Comparison of ENCODE assay signal across 8 mouse cellular contexts in genomic region chr3:26333239-26333811, GRCm38 (mm10). TPM values are rescaled to one million over a fixed set of nuclear protein-coding genes. Genes with fewer than 3 reads are reported as not detected.
DNase-seq lines count a peak whose midpoint lies in the region; ATAC-seq and TF ChIP-seq lines count a peak whose summit lies in the region.

No protein-coding gene starts in this region.

- no peak overlapping the region for H3K27ac ChIP-seq in kidney, adult 2 months (ENCODE audit: insufficient read depth, low read depth, low read length)
- H3K27ac ChIP-seq in hindbrain, embryonic 15.5 days (replicated peaks) = peak overlapping the region; percentile 70
- H3K27ac ChIP-seq in limb, embryonic 14.5 days (replicated peaks; ENCODE audit: low read depth, low read length) = no peak overlapping the region

- H3K36me3 ChIP-seq in kidney, adult 2 months (ENCODE audit: control insufficient read depth, insufficient read depth, low read length) = no peaks in the 10 kb centered on the region
- no peaks in the 10 kb centered on the region for H3K36me3 ChIP-seq in hindbrain, embryonic 15.5 days
- H3K36me3 ChIP-seq in limb, embryonic 14.5 days (ENCODE audit: control insufficient read depth, insufficient read depth, low read length) = no peaks in the 10 kb centered on the region

- H3K9me3 ChIP-seq in hindbrain, embryonic 15.5 days = no peaks in the 10 kb centered on the region
- H3K9me3 ChIP-seq in limb, embryonic 14.5 days (ENCODE audit: control insufficient read depth, low read length) = no peaks in the 10 kb centered on the region

- 2% methylated on average over 41 of the region's 41 CpGs for WGBS in kidney, adult 2 months
- under 1% methylated on average over 38 of the region's 41 CpGs for WGBS in hindbrain, embryonic 15.5 days
- 0% methylated on average over 31 of the region's 41 CpGs for WGBS in limb, embryonic 14.5 days

- peak overlapping the region; percentile 53 for H3K9ac ChIP-seq in hindbrain, embryonic 15.5 days
- H3K9ac ChIP-seq in limb, embryonic 14.5 days (ENCODE audit: low read depth, low read length, severe bottlenecking) = peak overlapping the region; percentile 49

- H3K4me1 ChIP-seq in kidney, adult 2 months (ENCODE audit: control insufficient read depth, insufficient read depth, low read length) = no peaks in the 10 kb centered on the region
- peaks cover 14% of the 10 kb centered on the region for H3K4me1 ChIP-seq in hindbrain, embryonic 15.5 days (replicated peaks)
- peaks cover 5% of the 10 kb centered on the region; the same call in 1 of the 2 replicates for H3K4me1 ChIP-seq in limb, embryonic 14.5 days (ENCODE audit: control insufficient read depth, insufficient read depth, low read length)

- DNase-seq in kidney, postnatal 10 days = peak; percentile 20
- no peak for DNase-seq in kidney, adult 2 months
- peak; percentile 55 for DNase-seq in embryo, embryonic 9.5 days (ENCODE audit: extremely low spot score)
- DNase-seq in limb, embryonic 14.5 days (ENCODE audit: low spot score) = peak; percentile 29
- peak; percentile 69 to 79 for DNase-seq in right cerebral cortex, adult 2 months (ENCODE audit: low spot score in 2 of 2)
- DNase-seq in urinary bladder, postnatal 4 days (ENCODE audit: low spot score in 2 of 2) = no peak

- ATAC-seq in hindbrain, embryonic 15.5 days (ENCODE audit: low FRiP score, low read depth) = peak; percentile 66
- peak; percentile 45; the same call in 1 of the 2 replicates for ATAC-seq in limb, embryonic 14.5 days (ENCODE audit: low FRiP score, low read depth)
- no peak for ATAC-seq in inflammation-experienced regulatory T-cells, adult 6 months

- no peak overlapping the region for H3K4me3 ChIP-seq in kidney, adult 2 months (ENCODE audit: insufficient read depth, low read depth, low read length)
- H3K4me3 ChIP-seq in hindbrain, embryonic 15.5 days = peak overlapping the region; percentile 81
- peak overlapping the region; percentile 54 for H3K4me3 ChIP-seq in limb, embryonic 14.5 days (replicated peaks; ENCODE audit: low read length)

- no peaks in the 10 kb centered on the region; the same call in 1 of the 2 replicates for H3K27me3 ChIP-seq in kidney, adult 2 months (replicated peaks; ENCODE audit: control insufficient read depth, insufficient read depth, low read length)
- H3K27me3 ChIP-seq in hindbrain, embryonic 15.5 days = no peaks in the 10 kb centered on the region
- H3K27me3 ChIP-seq in limb, embryonic 14.5 days (ENCODE audit: control insufficient read depth, insufficient read depth, low read length) = peaks cover 41% of the 10 kb centered on the region

- no peak for TF ChIP-seq CTCF in kidney, adult 2 months (conservative IDR thresholded peaks at IDR 0.05; ENCODE audit: insufficient read depth, insufficient read length, low read depth, low read length)

- TF ChIP-seq POLR2A in kidney, adult 2 months (IDR thresholded peaks at IDR 0.05; ENCODE audit: low read depth, low read length) = no peak
- TF ChIP-seq POLR2A in limb, embryonic 14.5 days (IDR thresholded peaks at IDR 0.05; ENCODE audit: borderline replicate concordance, extremely low read depth, insufficient read depth, insufficient read length) = no peak

- H3K4me2 ChIP-seq in hindbrain, embryonic 15.5 days = peak overlapping the region; percentile 81
- H3K4me2 ChIP-seq in limb, embryonic 14.5 days (replicated peaks; ENCODE audit: low read depth, low read length, severe bottlenecking) = peak overlapping the region; percentile 73

RNA-seq across cellular contexts. Expression of gene Nlgn1, which starts 1.1 kb away (rescaled TPM):
- polyA plus RNA-seq in kidney, adult 2 months (2012; rRNA removed) = 0.08 and 0.12 TPM in 2 replicates
- 22.7 and 24.7 TPM in 2 replicates for polyA plus RNA-seq in hindbrain, embryonic 15.5 days (2015; fragmentation: Nextera tagmentation; extraction: Ambion mirVana)
- 2.6 and 2.9 TPM in 2 replicates for polyA plus RNA-seq in limb, embryonic 14.5 days (2012; rRNA removed)
- polyA plus RNA-seq in limb, embryonic 14.5 days (2014; fragmentation: Nextera tagmentation; extraction: Ambion mirVana) = 3.5 and 4.4 TPM in 2 replicates
- polyA plus RNA-seq in inflammation-experienced regulatory T-cells, adult 6 months (2017; shearing (Covaris generic)) = under 1 TPM in 2 of 3 experiments, not detected in 1; 0.04 to 0.09 TPM

Comparison
In these comparisons a context has a peak if more than half of its experiments do, and no peak if none do; other contexts are left out.
1. DNase-seq: peak in kidney, postnatal 10 days (single experiment), embryo, embryonic 9.5 days (single experiment), limb, embryonic 14.5 days (single experiment) and right cerebral cortex, adult 2 months (2 of 2); none in kidney, adult 2 months (single experiment) and urinary bladder, postnatal 4 days (0 of 2).